Mouse (Mus musculus) E14TG2a.4 (cell line): ENCODE results near the gene Itpr1.

Source experiments
- CTCF ChIP-seq: conservative IDR thresholded peaks from 2 replicates; pipeline ENCODE4 v1.5.1; 2014; ENCODE audit warnings: low read length
- NANOG ChIP-seq: IDR thresholded peaks from 2 replicates; pipeline ENCODE4 v1.6.1; 2014; ENCODE audit warnings: borderline replicate concordance, low read length, mixed read lengths
- POU5F1 ChIP-seq: IDR thresholded peaks from 2 replicates; pipeline ENCODE4 v1.6.1; 2014; ENCODE audit warnings: low read length, borderline replicate concordance

- no peak for TF ChIP-seq CTCF
- peak; percentile 20; the same call in 1 of the 2 replicates for TF ChIP-seq NANOG
- no peak for TF ChIP-seq POU5F1
Observed at GRCm38 (mm10) chr6:108456231-108457062, 243.6 kb downstream of the Itpr1 start.
